Comparison of ENCODE assay signal across 1 mouse cellular context in the genomic region with DNA sequence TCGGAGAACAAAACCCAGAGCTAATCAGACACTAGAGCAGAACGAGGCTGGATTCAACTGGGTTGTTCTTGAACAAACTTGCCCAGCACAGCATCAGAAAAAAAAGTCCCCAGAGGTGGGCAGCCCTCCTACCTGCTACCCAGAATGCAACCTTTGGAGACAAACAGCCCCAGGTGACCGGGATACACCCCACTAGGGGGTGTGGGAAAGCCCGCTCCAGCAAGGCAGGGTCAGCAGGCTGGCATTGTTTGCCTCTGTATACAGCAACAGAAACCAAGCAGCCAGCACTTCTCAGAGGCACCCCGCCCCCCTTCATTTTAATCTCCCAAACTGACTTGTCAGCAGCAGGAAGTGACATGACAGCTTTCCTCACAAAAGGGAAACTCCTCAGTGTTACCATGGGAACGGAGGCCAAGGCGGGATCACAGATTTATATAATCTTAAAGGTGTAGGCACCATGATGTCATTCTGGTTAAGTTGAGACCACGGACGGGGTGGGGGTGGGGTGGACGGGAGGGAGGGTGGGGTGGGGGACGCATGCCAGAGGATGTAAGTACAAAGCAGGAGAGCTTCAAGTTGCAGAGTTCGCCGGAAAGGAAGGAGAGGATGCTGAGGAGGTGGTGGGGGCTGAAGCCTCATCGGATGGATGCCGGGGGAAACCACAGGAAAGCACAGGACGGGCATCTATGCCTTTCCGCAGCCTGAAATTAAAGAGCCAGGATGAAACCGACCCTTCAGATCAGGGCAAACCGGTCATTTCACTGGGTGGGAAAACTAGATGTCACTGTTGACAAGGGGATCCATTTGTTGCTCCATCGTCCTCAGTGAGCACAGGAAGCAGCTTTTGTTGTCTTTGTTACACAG.
TF ChIP-seq lines count a peak whose summit lies in the region.

No protein-coding gene starts in this region.

TF ChIP-seq in CH12.LX, 34 proteins besides CTCF, POLR2A, EP300 and RAD21:
- TF ChIP-seq ELF1 (IDR thresholded peaks at IDR 0.05; ENCODE audit: low read depth, low read length): peak; percentile 26; the same call in 1 of the 2 replicates
- TF ChIP-seq KAT2A (IDR thresholded peaks at IDR 0.05; ENCODE audit: insufficient replicate concordance, low read length): no peak
- no peak for TF ChIP-seq USF1 (IDR thresholded peaks at IDR 0.05; ENCODE audit: low read depth, low read length)
- no peak for TF ChIP-seq CHD2 (IDR thresholded peaks at IDR 0.05; ENCODE audit: low read length)
- no peak for TF ChIP-seq CHD1 (IDR thresholded peaks at IDR 0.05; ENCODE audit: low read depth, low read length)
- TF ChIP-seq MAZ (IDR thresholded peaks at IDR 0.05; ENCODE audit: low read depth, low read length): no peak
- TF ChIP-seq UBTF (IDR thresholded peaks at IDR 0.05; ENCODE audit: low read depth, low read length): no peak
- TF ChIP-seq ZKSCAN1 (IDR thresholded peaks at IDR 0.05; ENCODE audit: borderline replicate concordance, low read depth, low read length): no peak
- TF ChIP-seq GABPA (IDR thresholded peaks at IDR 0.05; ENCODE audit: insufficient replicate concordance, low read depth, low read length): no peak
